Mouse (Mus musculus): ENCODE measurements around the gene Mmp25. TPM values are rescaled to one million over a fixed set of nuclear protein-coding genes. Genes with fewer than 3 reads are reported as not detected.
A peak's percentile ranks its signal among the peaks of the same experiment; 100 is the strongest.

Mmp25 gene
- polyA plus RNA-seq, 1 experiment from 2014 or later = 0.14 TPM

DNA sequence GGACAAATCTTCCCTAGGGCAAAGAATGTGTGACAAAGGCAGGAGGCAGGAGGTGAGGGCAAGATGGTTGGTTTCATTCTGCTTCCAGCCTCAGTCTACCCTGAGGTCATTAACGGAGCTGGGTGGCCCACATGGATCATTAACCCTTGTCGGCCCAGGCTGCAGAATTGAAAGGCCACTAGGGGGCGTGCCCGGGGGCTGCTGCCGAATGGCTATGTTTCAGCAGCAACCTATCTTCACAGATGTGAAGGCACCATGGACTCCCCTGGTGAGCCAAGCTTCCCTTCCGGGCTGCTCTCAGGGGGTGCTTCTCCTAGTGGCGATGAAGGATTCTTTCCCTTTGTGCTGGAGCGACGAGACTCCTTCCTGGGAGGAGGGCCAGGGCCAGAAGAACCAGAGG is 16.4 kb upstream of the Mmp25 start:
- WGBS (ENCODE audit: insufficient replicate concordance) = 3% methylated on average over 9 of the region's 9 CpGs
- Histone ChIP-seq H3K36me3 (0 out of 2 replicates have a peak, but pooled peaks cover 1% of the 10 kb centered on the region), H3K9ac (no peak overlapping the region), H3K27ac (no peak overlapping the region), H3K9me3 (replicated peaks) (no peaks in the 10 kb centered on the region), H3K4me3 (replicated peaks) (no peak overlapping the region), H3K4me1 (replicated peaks) (peaks cover 11% of the 10 kb centered on the region), H3K4me2 (no peak overlapping the region), H3K27me3 (peaks cover 52% of the 10 kb centered on the region)
- ATAC-seq (ENCODE audit: low read depth) (no peak), DNase-seq (no peak)

DNA sequence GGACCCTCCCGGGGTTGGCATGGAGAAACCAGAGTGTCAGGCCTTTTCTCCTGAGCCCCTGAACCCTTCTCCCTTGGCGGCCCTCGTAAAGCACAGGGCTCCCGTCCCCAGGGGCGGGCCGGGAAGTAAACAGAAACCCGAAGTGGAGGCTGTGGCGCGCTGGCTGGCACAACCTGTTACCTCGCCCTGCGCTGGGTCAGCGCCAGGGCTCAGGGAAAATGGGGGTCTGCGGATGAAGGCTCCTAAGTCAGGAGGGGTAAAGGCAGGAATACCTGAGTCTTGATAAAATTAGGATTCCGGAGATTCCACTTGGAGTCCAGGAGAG is 15.8 kb upstream of the Mmp25 start:
- no peak for ATAC-seq (ENCODE audit: low read depth)
- DNase-seq = no peak
- Histone ChIP-seq H3K4me2 (peak overlapping the region; percentile 37), H3K4me1 (replicated peaks) (peaks cover 11% of the 10 kb centered on the region), H3K27me3 (peaks cover 52% of the 10 kb centered on the region), H3K9ac (no peak overlapping the region), H3K36me3 (no peaks in the 10 kb centered on the region), H3K27ac (no peak overlapping the region), H3K9me3 (replicated peaks) (no peaks in the 10 kb centered on the region), H3K4me3 (replicated peaks) (peak overlapping the region; percentile 23; the same call in 1 of the 2 replicates)
- 2% methylated on average over 14 of the region's 14 CpGs for WGBS (ENCODE audit: insufficient replicate concordance)

DNA sequence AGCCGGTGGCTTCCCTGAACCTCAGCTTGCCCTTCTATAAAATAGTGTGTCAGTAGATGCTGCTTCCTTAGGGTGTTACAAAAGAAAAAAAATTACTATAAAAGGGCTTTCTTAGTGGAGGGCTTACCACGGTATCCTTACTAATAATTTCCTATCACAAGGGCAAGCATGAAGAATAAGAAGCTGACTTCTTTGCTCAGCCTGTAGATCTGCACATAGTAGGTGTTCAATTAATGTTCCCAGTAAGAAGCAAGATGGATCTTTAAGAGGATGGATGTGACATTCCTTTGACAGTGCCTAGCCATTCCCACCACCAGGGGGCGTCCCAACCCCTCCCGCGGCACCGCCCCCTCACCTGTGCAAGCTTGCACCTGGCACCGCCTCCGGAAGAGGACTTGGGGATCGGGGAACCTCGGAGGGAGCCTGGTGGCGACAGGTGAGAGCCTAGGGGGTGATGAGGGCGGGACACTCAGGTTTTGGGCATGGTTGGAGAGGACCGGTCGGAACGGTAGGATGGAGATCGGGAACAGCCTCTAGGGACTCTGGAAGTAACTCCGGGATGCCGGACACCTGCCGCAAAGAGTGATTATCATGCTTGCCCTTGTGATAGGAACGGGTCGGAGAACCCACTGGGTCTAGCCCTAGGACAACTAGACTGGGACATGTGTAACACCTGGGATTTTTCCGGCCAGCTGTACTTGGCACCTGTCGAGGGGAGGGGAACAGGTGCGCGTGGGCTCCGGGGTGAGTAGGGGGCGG is 15.2 kb upstream of the Mmp25 start, which contains the start of gene Bicdl2:
TSS of gene Bicdl2 (plus strand) at position 390 of the 759 bp plus-strand sequence.
- Histone ChIP-seq H3K27me3 (peaks cover 52% of the 10 kb centered on the region), H3K4me1 (replicated peaks) (peaks cover 11% of the 10 kb centered on the region), H3K9me3 (replicated peaks) (no peaks in the 10 kb centered on the region), H3K9ac (no peak within 1 kb of the TSS), H3K4me3 (replicated peaks) (peak within 1 kb of the TSS; percentile 23; the same call in 1 of the 2 replicates), H3K27ac (no peak within 1 kb of the TSS), H3K36me3 (no peaks in the 10 kb centered on the region), H3K4me2 (peak within 1 kb of the TSS; percentile 37)
- WGBS (ENCODE audit: insufficient replicate concordance) = 7% methylated on average over 27 of the region's 27 CpGs
- no peak for ATAC-seq (ENCODE audit: low read depth)
- DNase-seq = no peak

DNA sequence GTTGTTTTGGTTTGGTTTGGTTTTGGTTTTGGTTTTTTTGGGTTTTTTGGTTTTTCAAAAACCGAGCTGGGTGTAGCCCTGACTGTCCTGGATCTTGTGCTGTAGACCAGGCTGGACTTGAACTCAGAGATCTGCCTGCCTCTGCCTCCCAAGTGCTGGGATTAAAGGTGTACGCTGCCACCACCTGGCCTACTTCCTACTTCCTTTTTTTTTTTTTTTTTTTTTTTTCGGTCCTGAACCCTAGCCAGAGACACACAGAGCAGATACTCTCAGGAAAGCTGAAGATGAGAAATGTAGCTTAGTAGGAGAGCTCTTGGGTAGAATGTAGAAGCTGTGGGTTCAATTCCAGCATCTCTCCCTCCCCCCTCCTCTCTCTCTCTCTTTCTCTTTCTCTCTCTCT is 13.4 kb upstream of the Mmp25 start:
- H3K9ac ChIP-seq = no peak overlapping the region
- WGBS (ENCODE audit: insufficient replicate concordance) = 56% methylated on average over 3 of the region's 3 CpGs
- no peaks in the 10 kb centered on the region for H3K36me3 ChIP-seq
- ATAC-seq (ENCODE audit: low read depth) = no peak
- no peak overlapping the region for H3K27ac ChIP-seq
- DNase-seq = no peak
- H3K4me2 ChIP-seq = no peak overlapping the region
- H3K9me3 ChIP-seq (replicated peaks) = no peaks in the 10 kb centered on the region
- peaks cover 11% of the 10 kb centered on the region for H3K4me1 ChIP-seq (replicated peaks)
- H3K27me3 ChIP-seq = peaks cover 50% of the 10 kb centered on the region
- no peak overlapping the region for H3K4me3 ChIP-seq (replicated peaks)

DNA sequence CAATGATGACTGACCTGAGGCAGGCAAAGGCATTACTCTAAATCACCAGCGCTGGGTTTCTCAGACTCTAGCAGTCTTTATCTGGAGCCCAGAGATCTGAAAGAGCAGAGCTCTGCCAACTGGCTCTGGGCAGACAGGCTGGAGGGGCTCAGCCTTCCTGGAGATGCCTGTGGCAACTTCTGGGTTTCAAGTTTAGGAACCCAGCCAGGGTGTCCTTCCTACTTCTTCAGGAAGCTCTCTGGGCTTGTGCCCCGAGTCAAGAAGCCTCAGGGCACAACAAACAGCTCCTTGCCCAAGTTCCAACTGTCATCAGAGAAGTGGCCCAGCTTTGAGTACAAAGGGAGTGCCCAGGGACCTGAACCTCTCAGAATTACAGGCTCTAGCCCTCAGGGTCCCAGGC is 9.3 kb upstream of the Mmp25 start:
- Histone ChIP-seq H3K9ac (no peak overlapping the region), H3K4me2 (no peak overlapping the region), H3K36me3 (no peaks in the 10 kb centered on the region), H3K9me3 (replicated peaks) (no peaks in the 10 kb centered on the region), H3K27me3 (peaks cover 11% of the 10 kb centered on the region), H3K4me1 (replicated peaks) (no peaks in the 10 kb centered on the region), H3K27ac (no peak overlapping the region), H3K4me3 (replicated peaks) (no peak overlapping the region)
- WGBS (ENCODE audit: insufficient replicate concordance) = 24% methylated on average over 2 of the region's 2 CpGs
- DNase-seq = no peak
- ATAC-seq (ENCODE audit: low read depth) = no peak

DNA sequence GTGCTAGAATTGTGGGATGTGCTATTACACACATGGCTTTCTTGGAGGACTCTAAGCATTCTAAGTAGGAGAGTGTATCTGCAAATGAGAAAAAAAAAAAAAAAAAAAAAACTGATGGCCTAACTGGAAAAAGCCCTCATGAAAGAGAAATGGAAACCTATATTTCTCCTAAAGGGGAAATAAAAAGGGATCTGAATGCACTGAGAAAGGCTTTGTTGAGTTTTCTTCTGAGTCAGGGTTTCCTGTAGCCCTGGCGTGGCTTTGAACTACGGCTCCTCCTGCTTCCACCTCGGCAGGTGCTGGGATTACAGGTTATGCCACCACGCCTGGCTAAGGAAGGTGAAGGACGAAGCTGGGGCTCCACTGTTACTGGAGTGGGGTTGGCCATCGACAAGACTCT is 8.9 kb upstream of the Mmp25 start:
- no peak overlapping the region for H3K9ac ChIP-seq
- ATAC-seq (ENCODE audit: low read depth) (no peak), DNase-seq (no peak)
- no peaks in the 10 kb centered on the region for H3K9me3 ChIP-seq (replicated peaks)
- H3K4me3 ChIP-seq (replicated peaks) = no peak overlapping the region
- 42% methylated on average over 6 of the region's 6 CpGs for WGBS (ENCODE audit: insufficient replicate concordance)
- H3K27me3 ChIP-seq = peaks cover 9% of the 10 kb centered on the region; the same call in 1 of the 2 replicates
- no peak overlapping the region for H3K27ac ChIP-seq
- no peaks in the 10 kb centered on the region for H3K4me1 ChIP-seq (replicated peaks)
- no peaks in the 10 kb centered on the region for H3K36me3 ChIP-seq
- no peak overlapping the region for H3K4me2 ChIP-seq

DNA sequence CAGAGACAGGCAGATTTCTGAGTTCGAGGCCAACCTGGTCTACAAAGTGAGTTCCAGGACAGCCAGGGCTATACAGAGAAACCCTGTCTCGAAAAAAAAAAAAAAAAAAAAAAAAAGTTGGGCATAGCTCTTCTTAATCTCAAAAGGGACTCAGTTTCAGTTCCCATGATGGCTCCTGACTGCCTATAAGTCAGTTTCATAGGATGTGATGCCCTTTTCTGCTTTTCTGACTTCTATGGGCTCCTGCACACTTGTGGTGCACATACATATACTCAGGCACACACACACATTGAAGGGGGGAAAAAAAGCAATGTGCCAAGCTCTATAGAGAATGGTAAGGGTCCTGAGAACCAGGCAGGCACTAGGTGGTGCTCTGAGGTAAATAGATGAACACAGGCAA is 8.2 kb upstream of the Mmp25 start:
- ATAC-seq (ENCODE audit: low read depth) = no peak
- Histone ChIP-seq H3K9me3 (replicated peaks) (no peaks in the 10 kb centered on the region), H3K4me2 (no peak overlapping the region), H3K9ac (no peak overlapping the region), H3K27me3 (peaks cover 9% of the 10 kb centered on the region; the same call in 1 of the 2 replicates), H3K4me1 (replicated peaks) (no peaks in the 10 kb centered on the region), H3K27ac (no peak overlapping the region), H3K36me3 (no peaks in the 10 kb centered on the region), H3K4me3 (replicated peaks) (no peak overlapping the region)
- WGBS (ENCODE audit: insufficient replicate concordance) = 49% methylated on average over 2 of the region's 2 CpGs
- DNase-seq = no peak

DNA sequence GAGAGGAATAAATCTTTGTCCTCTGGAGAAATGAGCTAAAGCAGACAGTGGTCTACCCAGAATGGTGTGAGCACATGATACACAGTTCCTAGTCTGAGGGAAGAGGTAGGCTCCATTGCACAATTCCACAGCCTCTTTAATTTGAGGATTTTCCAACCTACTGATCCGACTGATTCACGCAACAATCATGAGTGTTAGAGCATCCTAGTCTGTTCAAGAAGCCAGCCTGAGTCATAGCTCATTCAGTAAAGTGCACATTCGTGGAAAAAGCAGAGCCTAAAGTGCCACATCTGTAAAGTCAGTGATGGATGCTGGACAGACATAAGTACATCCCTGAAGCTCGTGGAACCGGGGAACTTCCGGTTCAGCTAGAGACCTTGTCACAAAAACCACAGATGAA is 6.3 kb upstream of the Mmp25 start:
- DNase-seq (no peak), ATAC-seq (ENCODE audit: low read depth) (no peak)
- no peaks in the 10 kb centered on the region for H3K36me3 ChIP-seq
- H3K27me3 ChIP-seq = peaks cover 15% of the 10 kb centered on the region
- H3K27ac ChIP-seq = no peak overlapping the region
- no peaks in the 10 kb centered on the region for H3K4me1 ChIP-seq (replicated peaks)
- H3K4me3 ChIP-seq (replicated peaks) = no peak overlapping the region
- no peaks in the 10 kb centered on the region for H3K9me3 ChIP-seq (replicated peaks)
- H3K4me2 ChIP-seq = no peak overlapping the region
- no peak overlapping the region for H3K9ac ChIP-seq
- 49% methylated on average over 6 of the region's 6 CpGs for whole genome bisulfite sequencing (ENCODE audit: insufficient replicate concordance)

DNA sequence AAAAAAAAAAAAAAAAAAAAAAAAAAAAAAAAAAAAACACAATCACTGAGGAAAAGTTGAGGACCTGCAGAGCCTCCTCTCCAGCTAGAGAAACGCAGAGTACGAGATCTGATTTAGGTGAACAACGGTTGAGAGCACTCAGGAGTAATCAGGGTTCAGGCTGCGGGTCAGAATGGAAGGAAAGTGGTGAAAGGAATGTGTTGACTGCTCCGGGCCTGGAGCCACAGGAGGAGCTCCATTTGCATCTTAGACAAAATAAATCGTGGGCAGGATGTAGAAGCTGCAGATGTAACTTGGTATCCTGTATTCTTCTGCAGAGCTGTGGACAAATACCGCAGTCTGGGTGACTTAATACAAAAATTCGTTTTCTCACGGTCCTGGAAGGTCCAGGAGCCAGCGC is 817 bp upstream of the Mmp25 start:
- H3K4me3 ChIP-seq (replicated peaks) = no peak overlapping the region
- H3K27me3 ChIP-seq = peaks cover 48% of the 10 kb centered on the region
- DNase-seq (no peak), ATAC-seq (ENCODE audit: low read depth) (no peak)
- peaks cover 3% of the 10 kb centered on the region; the same call in 1 of the 2 replicates for H3K4me1 ChIP-seq (replicated peaks)
- H3K9ac ChIP-seq = no peak overlapping the region
- no peaks in the 10 kb centered on the region for H3K36me3 ChIP-seq
- no peaks in the 10 kb centered on the region for H3K9me3 ChIP-seq (replicated peaks)
- no peak overlapping the region for H3K27ac ChIP-seq
- H3K4me2 ChIP-seq = no peak overlapping the region
- WGBS (ENCODE audit: insufficient replicate concordance) = 45% methylated on average over 10 of the region's 10 CpGs

DNA sequence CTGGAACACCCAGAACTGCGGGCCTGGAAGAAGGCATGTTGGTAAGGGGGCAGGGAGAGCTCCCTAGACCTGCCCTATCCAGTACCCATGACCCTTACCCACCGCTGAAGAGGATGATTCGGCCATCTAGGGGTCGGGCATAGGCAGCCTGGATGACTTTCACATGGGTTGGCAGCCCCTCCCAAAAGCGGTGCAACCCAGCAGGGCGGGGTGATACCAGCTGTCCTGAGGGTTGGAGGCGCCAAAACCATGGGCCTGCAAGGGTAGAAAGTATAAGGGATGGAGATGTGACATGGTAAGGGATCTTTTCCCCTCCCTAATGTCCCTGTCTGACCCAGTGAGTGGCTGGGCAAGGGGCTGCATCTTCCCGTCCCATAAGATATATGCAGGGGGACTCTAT is 13.8 kb downstream of the Mmp25 start:
- 54% methylated on average over 8 of the region's 8 CpGs for WGBS (ENCODE audit: insufficient replicate concordance)

DNA sequence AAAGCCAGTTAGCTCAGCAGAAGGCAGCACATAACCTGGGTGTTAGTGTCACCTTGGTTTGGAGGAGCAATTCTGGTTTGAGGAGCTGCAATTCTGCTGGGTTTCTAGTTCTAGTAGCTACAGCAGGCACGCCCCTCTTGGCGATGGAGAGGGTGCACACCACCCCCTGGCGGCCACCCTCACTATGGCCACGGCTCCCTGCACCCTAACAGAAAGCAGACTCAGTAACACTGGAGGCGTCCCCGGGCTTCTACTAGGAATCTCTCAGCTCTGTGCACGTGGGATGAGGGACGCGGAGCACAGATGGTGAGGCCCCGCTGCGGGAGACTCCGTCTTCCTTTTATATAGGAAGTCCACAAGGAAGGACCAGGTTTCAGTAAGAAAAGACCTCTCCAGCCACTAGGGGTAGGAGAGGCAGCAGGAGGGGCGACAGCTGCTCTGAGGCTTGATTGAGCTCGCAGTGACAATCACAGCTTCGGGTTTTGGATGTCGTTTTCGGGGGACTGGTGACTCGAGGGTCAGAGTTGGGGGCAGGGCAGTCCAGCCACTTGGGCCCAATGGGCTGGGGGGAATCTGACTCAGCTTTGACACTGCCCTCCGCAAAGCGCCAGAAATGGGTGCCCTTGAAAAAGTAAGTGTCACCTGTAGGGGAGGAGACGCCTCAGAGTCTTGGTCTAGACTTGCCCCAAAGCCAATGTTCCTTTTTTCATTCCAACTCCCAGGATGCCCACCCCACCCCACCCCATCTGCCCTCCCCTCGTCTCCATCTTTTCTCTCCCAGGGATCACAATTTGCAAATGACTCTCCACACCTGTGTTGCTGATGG is 14.7 kb downstream of the Mmp25 start:
- DNase-seq = peak; percentile 55
- Histone ChIP-seq H3K27ac (no peak overlapping the region), H3K4me1 (replicated peaks) (peaks cover 3% of the 10 kb centered on the region; the same call in 1 of the 2 replicates), H3K4me2 (peak overlapping the region; percentile 17; the same call in 1 of the 2 replicates), H3K9ac (no peak overlapping the region), H3K36me3 (no peaks in the 10 kb centered on the region), H3K27me3 (no peaks in the 10 kb centered on the region), H3K4me3 (replicated peaks) (no peak overlapping the region), H3K9me3 (replicated peaks) (no peaks in the 10 kb centered on the region)
- WGBS (ENCODE audit: insufficient replicate concordance) = 12% methylated on average over 22 of the region's 22 CpGs
- peak; percentile 68 for ATAC-seq (ENCODE audit: low read depth)

More for the DNA sequence above, 13.8 kb downstream of the Mmp25 start:
- no peak for ATAC-seq (ENCODE audit: low read depth)
- H3K4me2 ChIP-seq = no peak overlapping the region
- H3K4me3 ChIP-seq (replicated peaks) = no peak overlapping the region
- H3K9ac ChIP-seq = no peak overlapping the region
- no peaks in the 10 kb centered on the region for H3K36me3 ChIP-seq
- no peaks in the 10 kb centered on the region for H3K27me3 ChIP-seq
- no peak for DNase-seq
- H3K4me1 ChIP-seq (replicated peaks) = peaks cover 3% of the 10 kb centered on the region; the same call in 1 of the 2 replicates
- no peaks in the 10 kb centered on the region for H3K9me3 ChIP-seq (replicated peaks)
- no peak overlapping the region for H3K27ac ChIP-seq

Measured in liver, embryonic 13.5 days (tissue).